ENCODE assay signal across 22 mouse cellular contexts in genomic region chr19:11814742-11815333, GRCm38 (mm10). TPM values are rescaled to one million over a fixed set of nuclear protein-coding genes. Genes with fewer than 3 reads are reported as not detected.
DNase-seq lines count a peak whose midpoint lies in the region; ATAC-seq and TF ChIP-seq lines count a peak whose summit lies in the region.
"Had no signal": no experiment of that assay in that cellular context is flagged by ENCODE, and none has a peak within 500 bp of the region (broad histone marks: within the 10 kb centered on the region; RNA-seq: fewer than 3 reads in every experiment).

No protein-coding gene starts in this region.

- TF ChIP-seq POLR2A in small intestine, adult 2 months (IDR thresholded peaks at IDR 0.05; ENCODE audit: low read depth, low read length), result no peak

- DNase-seq in midbrain, embryonic 10.5 days (ENCODE audit: low spot score), result no peak
- peak; percentile 87 for DNase-seq in kidney, adult 9 months
- DNase-seq in cerebellum, adult 11-12 months, result no peak
- no peak for DNase-seq in embryo, embryonic 11 days
- DNase-seq: cerebellum, postnatal 36 days; heart, postnatal 14 days; left cerebral cortex, postnatal 4 days; lung, embryonic 14.5 days; thymus, postnatal 14 days had no signal

- peak overlapping the region; percentile 25 for H3K27ac ChIP-seq in intestine, embryonic 16.5 days (ENCODE audit: low read length)
- H3K27ac ChIP-seq in intestine, embryonic 15.5 days, result no peak overlapping the region
- peak overlapping the region; percentile 81; the same call in 1 of the 2 replicates for H3K27ac ChIP-seq in midbrain, embryonic 10.5 days (replicated peaks)
- H3K27ac ChIP-seq in midbrain, embryonic 15.5 days, result no peak overlapping the region
- H3K27ac ChIP-seq in small intestine, adult 2 months (ENCODE audit: insufficient read depth, low read depth, low read length), result peak overlapping the region; percentile 52
- H3K27ac ChIP-seq: hindbrain, embryonic 13.5 days had no signal

- H3K4me3 ChIP-seq in intestine, embryonic 16.5 days (ENCODE audit: low read length), result no peak overlapping the region
- H3K4me3 ChIP-seq in intestine, embryonic 15.5 days (replicated peaks), result no peak overlapping the region
- H3K4me3 ChIP-seq in midbrain, embryonic 10.5 days, result no peak overlapping the region
- no peak overlapping the region for H3K4me3 ChIP-seq in midbrain, embryonic 15.5 days
- H3K4me3 ChIP-seq in small intestine, adult 2 months (ENCODE audit: low read depth, low read length), result no peak overlapping the region
- H3K4me3 ChIP-seq: erythroblast, embryonic 14.5 days; hindbrain, embryonic 13.5 days; megakaryocyte, embryonic 14.5 days had no signal

- no peaks in the 10 kb centered on the region for H3K27me3 ChIP-seq in intestine, embryonic 16.5 days (replicated peaks; ENCODE audit: control insufficient read depth, insufficient read depth, low read length)
- no peaks in the 10 kb centered on the region for H3K27me3 ChIP-seq in intestine, embryonic 15.5 days (replicated peaks)
- H3K27me3 ChIP-seq in midbrain, embryonic 10.5 days (ENCODE audit: low read depth, poor library complexity, severe bottlenecking), result peaks cover 49% of the 10 kb centered on the region
- no peaks in the 10 kb centered on the region for H3K27me3 ChIP-seq in midbrain, embryonic 15.5 days (replicated peaks)
- H3K27me3 ChIP-seq in small intestine, adult 2 months (ENCODE audit: control insufficient read depth, insufficient read depth, low read length), result no peaks in the 10 kb centered on the region

- 68% methylated on average over 6 of the region's 6 CpGs for WGBS in intestine, embryonic 16.5 days
- 70% methylated on average over 6 of the region's 6 CpGs for WGBS in intestine, embryonic 15.5 days
- WGBS in midbrain, embryonic 10.5 days, result 76% methylated on average over 6 of the region's 6 CpGs
- 83% methylated on average over 6 of the region's 6 CpGs for WGBS in midbrain, embryonic 15.5 days
- 58% methylated on average over 6 of the region's 6 CpGs for WGBS in small intestine, adult 2 months

- ATAC-seq in intestine, embryonic 16.5 days, result peak; percentile 17
- no peak for ATAC-seq in intestine, embryonic 15.5 days
- no peak for ATAC-seq in midbrain, embryonic 15.5 days (replicated peaks)
- ATAC-seq: forebrain, embryonic 14.5 days had no signal

- no peak overlapping the region for H3K9ac ChIP-seq in intestine, embryonic 16.5 days (ENCODE audit: low read depth, low read length)
- H3K9ac ChIP-seq in intestine, embryonic 15.5 days, result no peak overlapping the region
- H3K9ac ChIP-seq in midbrain, embryonic 15.5 days, result no peak overlapping the region
- H3K9ac ChIP-seq: hindbrain, embryonic 13.5 days; lung, embryonic 14.5 days had no signal

- peaks cover 39% of the 10 kb centered on the region for H3K4me1 ChIP-seq in intestine, embryonic 16.5 days (ENCODE audit: control insufficient read depth, insufficient read depth, low read length)
- H3K4me1 ChIP-seq in intestine, embryonic 15.5 days (replicated peaks), result peaks cover 13% of the 10 kb centered on the region; the same call in 1 of the 2 replicates
- H3K4me1 ChIP-seq in midbrain, embryonic 10.5 days, result peaks cover 91% of the 10 kb centered on the region
- H3K4me1 ChIP-seq in midbrain, embryonic 15.5 days, result peaks cover 48% of the 10 kb centered on the region
- H3K4me1 ChIP-seq in small intestine, adult 2 months (ENCODE audit: control insufficient read depth, insufficient read depth, insufficient read length, low read length), result peaks cover 23% of the 10 kb centered on the region; the same call in 1 of the 2 replicates

- no peaks in the 10 kb centered on the region for H3K9me3 ChIP-seq in intestine, embryonic 16.5 days (ENCODE audit: control insufficient read depth, low read length)
- no peaks in the 10 kb centered on the region for H3K9me3 ChIP-seq in intestine, embryonic 15.5 days
- no peaks in the 10 kb centered on the region for H3K9me3 ChIP-seq in midbrain, embryonic 10.5 days (replicated peaks)
- no peaks in the 10 kb centered on the region for H3K9me3 ChIP-seq in midbrain, embryonic 15.5 days
- H3K9me3 ChIP-seq: hindbrain, embryonic 13.5 days had no signal

- H3K4me2 ChIP-seq in intestine, embryonic 16.5 days (ENCODE audit: low read depth, low read length), result no peak overlapping the region
- no peak overlapping the region for H3K4me2 ChIP-seq in intestine, embryonic 15.5 days (replicated peaks)
- no peak overlapping the region for H3K4me2 ChIP-seq in midbrain, embryonic 15.5 days
- H3K4me2 ChIP-seq: hindbrain, embryonic 13.5 days; lung, embryonic 14.5 days had no signal

- TF ChIP-seq CTCF in small intestine, adult 2 months (IDR thresholded peaks at IDR 0.05; ENCODE audit: extremely low read depth, insufficient read length, insufficient replicate concordance, low read depth, low read length), result no peak

- no peaks in the 10 kb centered on the region for H3K36me3 ChIP-seq in intestine, embryonic 16.5 days (ENCODE audit: control insufficient read depth, insufficient read depth, low read length)
- no peaks in the 10 kb centered on the region for H3K36me3 ChIP-seq in intestine, embryonic 15.5 days
- H3K36me3 ChIP-seq in midbrain, embryonic 10.5 days, result no peaks in the 10 kb centered on the region
- no peaks in the 10 kb centered on the region for H3K36me3 ChIP-seq in midbrain, embryonic 15.5 days (replicated peaks)
- 0 out of 2 replicates have a peak, but pooled peaks cover 5% of the 10 kb centered on the region for H3K36me3 ChIP-seq in small intestine, adult 2 months (ENCODE audit: control insufficient read depth, insufficient read depth, low read length)
- H3K36me3 ChIP-seq: hindbrain, embryonic 13.5 days had no signal

RNA-seq across cellular contexts. Expression of gene Stx3, which starts 4.4 kb away (rescaled TPM):
- polyA plus RNA-seq in intestine, embryonic 16.5 days (2015; fragmentation: Nextera tagmentation; extraction: Ambion mirVana), result 55.8 and 70.2 TPM in 2 replicates
- polyA plus RNA-seq in intestine, embryonic 15.5 days (2015; fragmentation: Nextera tagmentation; extraction: Ambion mirVana), result 41.6 and 44.8 TPM in 2 replicates
- polyA plus RNA-seq in midbrain, embryonic 10.5 days (2016; fragmentation: Nextera tagmentation; extraction: Ambion mirVana), result 13.7 and 16.0 TPM in 2 replicates
- 28.9 and 34.2 TPM in 2 replicates for polyA plus RNA-seq in midbrain, embryonic 15.5 days (2015; fragmentation: Nextera tagmentation; extraction: Ambion mirVana)
- 12.7 and 38.0 TPM in 2 replicates for polyA plus RNA-seq in small intestine, adult 2 months (2012; rRNA removed)
- polyA plus RNA-seq: erythroblast, embryonic 14.5 days had no signal

RNA-seq across cellular contexts. Expression of gene Olfr1417, which starts 24.2 kb away (rescaled TPM):
- not detected in 2 replicates for polyA plus RNA-seq in intestine, embryonic 16.5 days (2015; fragmentation: Nextera tagmentation; extraction: Ambion mirVana)
- not detected in 2 replicates for polyA plus RNA-seq in intestine, embryonic 15.5 days (2015; fragmentation: Nextera tagmentation; extraction: Ambion mirVana)
- not detected in 2 replicates for polyA plus RNA-seq in midbrain, embryonic 10.5 days (2016; fragmentation: Nextera tagmentation; extraction: Ambion mirVana)
- 0.09 TPM in 1 of 2 replicates, not detected in the other for polyA plus RNA-seq in midbrain, embryonic 15.5 days (2015; fragmentation: Nextera tagmentation; extraction: Ambion mirVana)
- not detected in 2 replicates for polyA plus RNA-seq in small intestine, adult 2 months (2012; rRNA removed)
- polyA plus RNA-seq: embryonic facial prominence, embryonic 11.5 days; erythroblast, embryonic 14.5 days; forebrain, embryonic 14.5 days; gonadal fat pad, adult 2 months; hindbrain, embryonic 13.5 days; intestine, embryonic 14.5 days; liver, adult 2 months; lung, embryonic 14.5 days had no signal

RNA-seq across cellular contexts. Expression of gene Mrpl16, which starts 44.6 kb away (rescaled TPM):
- polyA plus RNA-seq in intestine, embryonic 16.5 days (2015; fragmentation: Nextera tagmentation; extraction: Ambion mirVana), result 56.3 and 62.2 TPM in 2 replicates
- polyA plus RNA-seq in intestine, embryonic 15.5 days (2015; fragmentation: Nextera tagmentation; extraction: Ambion mirVana), result 58.3 and 63.8 TPM in 2 replicates
- 56.0 and 57.6 TPM in 2 replicates for polyA plus RNA-seq in midbrain, embryonic 10.5 days (2016; fragmentation: Nextera tagmentation; extraction: Ambion mirVana)
- 40.9 and 42.7 TPM in 2 replicates for polyA plus RNA-seq in midbrain, embryonic 15.5 days (2015; fragmentation: Nextera tagmentation; extraction: Ambion mirVana)
- 1.8 and 4.0 TPM in 2 replicates for polyA plus RNA-seq in small intestine, adult 2 months (2012; rRNA removed)

RNA-seq across cellular contexts. Expression of gene Olfr1418, which starts 46.0 kb away (rescaled TPM):
- polyA plus RNA-seq in intestine, embryonic 16.5 days (2015; fragmentation: Nextera tagmentation; extraction: Ambion mirVana), result not detected in 2 replicates
- polyA plus RNA-seq in intestine, embryonic 15.5 days (2015; fragmentation: Nextera tagmentation; extraction: Ambion mirVana), result not detected in 2 replicates
- polyA plus RNA-seq in midbrain, embryonic 10.5 days (2016; fragmentation: Nextera tagmentation; extraction: Ambion mirVana), result not detected in 2 replicates
- polyA plus RNA-seq in midbrain, embryonic 15.5 days (2015; fragmentation: Nextera tagmentation; extraction: Ambion mirVana), result not detected in 2 replicates
- polyA plus RNA-seq in small intestine, adult 2 months (2012; rRNA removed), result not detected in 2 replicates
- polyA plus RNA-seq: embryonic facial prominence, embryonic 11.5 days; erythroblast, embryonic 14.5 days; forebrain, embryonic 14.5 days; gonadal fat pad, adult 2 months; hindbrain, embryonic 13.5 days; intestine, embryonic 14.5 days; liver, adult 2 months; lung, embryonic 14.5 days; neural tube, embryonic 14.5 days had no signal

Comparison
In these comparisons a context has a peak if more than half of its experiments do, and no peak if none do; other contexts are left out.
1. H3K27ac ChIP-seq: peak in intestine, embryonic 16.5 days (single experiment), midbrain, embryonic 10.5 days (single experiment) and small intestine, adult 2 months (single experiment); none in intestine, embryonic 15.5 days (single experiment) and midbrain, embryonic 15.5 days (single experiment).